31 mouse cellular contexts compared by ENCODE assay signal in genomic region chr6:120251010-120251409, GRCm38 (mm10). TPM values are rescaled to one million over a fixed set of nuclear protein-coding genes. Genes with fewer than 3 reads are reported as not detected.
DNase-seq lines count a peak whose midpoint lies in the region; ATAC-seq lines count a peak whose summit lies in the region.
"Had no signal": no experiment of that assay in that cellular context is flagged by ENCODE, and none has a peak within 500 bp of the region (broad histone marks: within the 10 kb centered on the region; RNA-seq: fewer than 3 reads in every experiment).

No protein-coding gene starts in this region.

- 84% methylated on average over 7 of the region's 7 CpGs for WGBS in kidney, embryonic 14.5 days
- 59% methylated on average over 7 of the region's 7 CpGs for WGBS in intestine, embryonic 15.5 days
- 30% methylated on average over 7 of the region's 7 CpGs for WGBS in large intestine, adult 2 months

- no peak overlapping the region for H3K27ac ChIP-seq in kidney, embryonic 14.5 days (ENCODE audit: low read depth, low read length)
- peak overlapping the region; percentile 48; the same call in 1 of the 2 replicates for H3K27ac ChIP-seq in intestine, embryonic 15.5 days
- H3K27ac ChIP-seq: embryonic facial prominence, embryonic 12.5 days; forebrain, embryonic 13.5 days; gastrocnemius, adult 2 months; heart, embryonic 15.5 days; hindbrain, embryonic 13.5 days; limb, embryonic 12.5 days; liver, embryonic 12.5 days; neural tube, embryonic 12.5 days had no signal

- no peaks in the 10 kb centered on the region for H3K36me3 ChIP-seq in kidney, embryonic 14.5 days (ENCODE audit: control insufficient read depth, insufficient read depth, low read length)
- no peaks in the 10 kb centered on the region for H3K36me3 ChIP-seq in intestine, embryonic 15.5 days
- H3K36me3 ChIP-seq: embryonic facial prominence, embryonic 12.5 days; heart, embryonic 15.5 days; hindbrain, embryonic 13.5 days; limb, embryonic 12.5 days; liver, embryonic 12.5 days; neural tube, embryonic 12.5 days had no signal

- DNase-seq in kidney, adult 9 months: peak; percentile 81
- peak; percentile 86 for DNase-seq in large intestine, adult 2 months (ENCODE audit: low read depth, low spot score)
- no peak for DNase-seq in testis, postnatal 14 days (ENCODE audit: low spot score)
- no peak for DNase-seq in adrenal gland, adult 18-20 months (ENCODE audit: low spot score in 2 of 2)
- DNase-seq: adrenal gland, adult 8-10 months; cerebellum, adult 18-20 months; cerebellum, postnatal 25 days; gastrocnemius, adult 2 months; heart, postnatal 36 days; lung, adult 2 months; lung, postnatal 14 days; midbrain, embryonic 14.5 days; right cerebral cortex, postnatal 14 days; spleen, adult 18-20 months; thymus, adult 2 months; thymus, postnatal 4 days had no signal

- peaks cover 2% of the 10 kb centered on the region; the same call in 1 of the 2 replicates for H3K4me1 ChIP-seq in kidney, embryonic 14.5 days (ENCODE audit: control insufficient read depth, insufficient read depth, low read length)
- peaks cover 5% of the 10 kb centered on the region; the same call in 1 of the 2 replicates for H3K4me1 ChIP-seq in intestine, embryonic 15.5 days (replicated peaks)
- H3K4me1 ChIP-seq: forebrain, embryonic 13.5 days; heart, embryonic 15.5 days; hindbrain, embryonic 13.5 days; neural tube, embryonic 12.5 days had no signal

- H3K9me3 ChIP-seq in kidney, embryonic 14.5 days (ENCODE audit: control insufficient read depth, low read length): no peaks in the 10 kb centered on the region
- no peaks in the 10 kb centered on the region for H3K9me3 ChIP-seq in intestine, embryonic 15.5 days
- H3K9me3 ChIP-seq: embryonic facial prominence, embryonic 12.5 days; forebrain, embryonic 13.5 days; heart, embryonic 15.5 days; hindbrain, embryonic 13.5 days; limb, embryonic 12.5 days; liver, embryonic 12.5 days; neural tube, embryonic 12.5 days had no signal

- no peak overlapping the region for H3K9ac ChIP-seq in kidney, embryonic 14.5 days (ENCODE audit: low read depth, low read length)
- no peak overlapping the region for H3K9ac ChIP-seq in intestine, embryonic 15.5 days
- H3K9ac ChIP-seq: embryonic facial prominence, embryonic 12.5 days; forebrain, embryonic 13.5 days; heart, embryonic 15.5 days; hindbrain, embryonic 13.5 days; limb, embryonic 12.5 days; liver, embryonic 12.5 days; neural tube, embryonic 12.5 days had no signal

- no peak overlapping the region for H3K4me2 ChIP-seq in kidney, embryonic 14.5 days (replicated peaks; ENCODE audit: low read depth, low read length)
- H3K4me2 ChIP-seq in intestine, embryonic 15.5 days (replicated peaks): no peak overlapping the region
- H3K4me2 ChIP-seq: embryonic facial prominence, embryonic 12.5 days; forebrain, embryonic 13.5 days; heart, embryonic 15.5 days; hindbrain, embryonic 13.5 days; limb, embryonic 12.5 days; liver, embryonic 12.5 days; neural tube, embryonic 12.5 days had no signal

- no peak overlapping the region for H3K4me3 ChIP-seq in kidney, embryonic 14.5 days (ENCODE audit: low read length)
- H3K4me3 ChIP-seq in intestine, embryonic 15.5 days (replicated peaks): no peak overlapping the region
- H3K4me3 ChIP-seq: embryonic facial prominence, embryonic 12.5 days; erythroblast, embryonic 14.5 days; forebrain, embryonic 13.5 days; gastrocnemius, adult 2 months; heart, embryonic 15.5 days; hindbrain, embryonic 13.5 days; limb, embryonic 12.5 days; liver, embryonic 12.5 days; neural tube, embryonic 12.5 days had no signal

- ATAC-seq in kidney, embryonic 14.5 days (ENCODE audit: low FRiP score, low TSS enrichment): no peak
- ATAC-seq in intestine, embryonic 15.5 days: peak; percentile 88
- no peak for ATAC-seq in megakaryocyte-erythroid progenitor cell, adult 5-6 weeks (replicated peaks; ENCODE audit: low FRiP score, low TSS enrichment, poor library complexity, severe bottlenecking)
- ATAC-seq: forebrain, embryonic 13.5 days; liver, embryonic 12.5 days had no signal

- no peaks in the 10 kb centered on the region for H3K27me3 ChIP-seq in kidney, embryonic 14.5 days (ENCODE audit: control insufficient read depth, insufficient read depth, low read length)
- H3K27me3 ChIP-seq in intestine, embryonic 15.5 days (replicated peaks): no peaks in the 10 kb centered on the region
- H3K27me3 ChIP-seq: embryonic facial prominence, embryonic 12.5 days; forebrain, embryonic 13.5 days; heart, embryonic 15.5 days; hindbrain, embryonic 13.5 days; limb, embryonic 12.5 days; neural tube, embryonic 12.5 days had no signal

RNA-seq across cellular contexts. Expression of gene D330020A13Rik, which starts 43.2 kb away (rescaled TPM):
- 0.22 and 0.49 TPM in 2 replicates for polyA plus RNA-seq in kidney, embryonic 14.5 days (2014; fragmentation: Nextera tagmentation; extraction: Ambion mirVana)
- polyA plus RNA-seq in intestine, embryonic 15.5 days (2015; fragmentation: Nextera tagmentation; extraction: Ambion mirVana): 0.40 TPM in 2 replicates
- polyA plus RNA-seq in large intestine, adult 2 months (2012; rRNA removed): not detected in 2 replicates
- not detected in 2 replicates for total RNA-seq in megakaryocyte-erythroid progenitor cell, adult 5-6 weeks (2014; fragmentation: Nextera tagmentation)
- not detected in 2 replicates for total RNA-seq in megakaryocyte-erythroid progenitor cell, adult 5-6 weeks (2017)
- total RNA-seq in adrenal gland, adult 18-20 months (2021): under 1 TPM in 1 of 2 experiments, not detected in 1; 0.40 TPM
- total RNA-seq: gastrocnemius, adult 2 months; heart, postnatal 36 days; left cerebral cortex, postnatal 14 days; megakaryocyte, adult 5-6 weeks; MEL had no signal
- polyA plus RNA-seq: erythroblast, embryonic 14.5 days; gonadal fat pad, adult 2 months; hindbrain, embryonic 13.5 days; liver, embryonic 12.5 days; lung, adult 2 months; thymus, adult 2 months had no signal

RNA-seq across cellular contexts. Expression of gene B4galnt3, which starts 43.3 kb away (rescaled TPM):
- polyA plus RNA-seq in kidney, embryonic 14.5 days (2014; fragmentation: Nextera tagmentation; extraction: Ambion mirVana): 0.45 and 1.1 TPM in 2 replicates
- polyA plus RNA-seq in intestine, embryonic 15.5 days (2015; fragmentation: Nextera tagmentation; extraction: Ambion mirVana): 1.4 and 1.6 TPM in 2 replicates
- polyA plus RNA-seq in large intestine, adult 2 months (2012; rRNA removed): 7.6 and 14.2 TPM in 2 replicates
- 0.15 TPM in 1 of 2 replicates, not detected in the other for total RNA-seq in megakaryocyte-erythroid progenitor cell, adult 5-6 weeks (2014; fragmentation: Nextera tagmentation)
- total RNA-seq in megakaryocyte-erythroid progenitor cell, adult 5-6 weeks (2017): 0.57 TPM in 1 of 2 replicates, not detected in the other
- total RNA-seq in adrenal gland, adult 18-20 months (2021): 1 to 10 TPM; 5.6 to 6.6 TPM
- total RNA-seq: megakaryocyte, adult 5-6 weeks had no signal
- polyA plus RNA-seq: forebrain, embryonic 13.5 days; midbrain, embryonic 14.5 days had no signal

Comparison
In these comparisons a context has a peak if more than half of its experiments do, and no peak if none do; other contexts are left out.
1. DNase-seq: peak in kidney, adult 9 months (single experiment) and large intestine, adult 2 months (single experiment); none in testis, postnatal 14 days (single experiment) and adrenal gland, adult 18-20 months (0 of 2).